Mouse (Mus musculus) layer of hippocampus, adult 9-10 months (tissue): ENCODE measurements around the gene Qrich2.
"Not testable (repeated sequence)": the region's sequence is repeated elsewhere in the genome, so short reads cannot be mapped to it uniquely, and the experiment has no call there.

Experiments
- DNase-seq: peaks from one replicate; pipeline ENCODE4 v3.0.0; 2022; ENCODE audit warnings: low spot score

Gene Qrich2

GRCm38 (mm10) chr11:116430723-116431427, 35.2 kb downstream of the Qrich2 start:
- no peak for DNase-seq

GRCm38 (mm10) chr11:116429862-116430613, 36.0 kb downstream of the Qrich2 start:
- DNase-seq = no peak

- no peak for DNase-seq
Measured at GRCm38 (mm10) chr11:116428872-116429859, 36.9 kb downstream of the Qrich2 start.

- no peak for DNase-seq
Measured at GRCm38 (mm10) chr11:116426852-116427575, 39.0 kb downstream of the Qrich2 start.

GRCm38 (mm10) chr11:116426328-116426727, 39.7 kb downstream of the Qrich2 start:
- not testable (repeated sequence) for DNase-seq

GRCm38 (mm10) chr11:116424621-116425407, 41.2 kb downstream of the Qrich2 start:
- no peak for DNase-seq

GRCm38 (mm10) chr11:116423782-116424620, 42.0 kb downstream of the Qrich2 start:
- no peak for DNase-seq

GRCm38 (mm10) chr11:116423214-116423613, 42.8 kb downstream of the Qrich2 start:
- no peak for DNase-seq

GRCm38 (mm10) chr11:116422562-116422961, 43.5 kb downstream of the Qrich2 start:
- DNase-seq = no peak

GRCm38 (mm10) chr11:116421102-116421501, 44.9 kb downstream of the Qrich2 start:
- DNase-seq = no peak

GRCm38 (mm10) chr11:116418841-116419462, 47.1 kb downstream of the Qrich2 start:
- no peak for DNase-seq

- DNase-seq = no peak
Measured at GRCm38 (mm10) chr11:116418194-116418840, 47.7 kb downstream of the Qrich2 start.

GRCm38 (mm10) chr11:116417054-116417453, 49.0 kb downstream of the Qrich2 start:
- DNase-seq = no peak

GRCm38 (mm10) chr11:116416196-116416943, 49.7 kb downstream of the Qrich2 start:
- no peak for DNase-seq

- DNase-seq = no peak
Measured at GRCm38 (mm10) chr11:116413631-116414022, 52.4 kb downstream of the Qrich2 start.

GRCm38 (mm10) chr11:116412904-116413630, 53.0 kb downstream of the Qrich2 start, which contains the start of gene Rnf157:
Gene Rnf157, minus strand, starts transcription at chr11:116413032.
- no peak for DNase-seq
